Mouse (Mus musculus): Measurements from ENCODE around the gene Stxbp5l. TPM values are rescaled to one million over a fixed set of nuclear protein-coding genes. Genes with fewer than 3 reads are reported as not detected.
"Not testable (repeated sequence)": the region's sequence is repeated elsewhere in the genome, so short reads cannot be mapped to it uniquely, and the experiment has no call there.

Gene Stxbp5l
- polyA plus RNA-seq, 2 experiments from 2014 or later, result 0.52 TPM; not detected in 1

GRCm38 (mm10) chr16:37273681-37274080, 111.1 kb downstream of the Stxbp5l start:
- no peak for ATAC-seq

DNA sequence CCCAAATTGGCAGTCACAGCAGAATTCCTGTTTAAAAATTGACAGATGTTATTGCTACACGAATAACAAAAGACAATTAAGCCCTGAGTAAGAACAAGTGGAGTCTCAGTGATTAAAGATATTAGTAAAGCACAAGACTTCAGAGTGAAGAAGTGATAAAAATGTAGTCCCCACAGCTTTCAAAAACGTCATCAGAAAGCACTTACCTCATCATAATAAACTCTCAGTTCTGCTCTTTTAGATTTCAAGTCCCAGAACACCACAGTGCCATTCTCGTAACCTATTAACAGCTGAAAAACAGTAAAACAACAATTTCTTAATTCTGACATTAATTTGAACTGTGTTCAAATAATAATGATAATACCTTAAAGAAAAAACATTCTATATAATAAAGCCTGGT, 123.1 kb downstream of the Stxbp5l start:
- no peak for ATAC-seq

GRCm38 (mm10) chr16:37219151-37219550, 165.6 kb downstream of the Stxbp5l start:
- ATAC-seq, result no peak

GRCm38 (mm10) chr16:37208783-37209182, 176.0 kb downstream of the Stxbp5l start:
- ATAC-seq, result no peak

DNA sequence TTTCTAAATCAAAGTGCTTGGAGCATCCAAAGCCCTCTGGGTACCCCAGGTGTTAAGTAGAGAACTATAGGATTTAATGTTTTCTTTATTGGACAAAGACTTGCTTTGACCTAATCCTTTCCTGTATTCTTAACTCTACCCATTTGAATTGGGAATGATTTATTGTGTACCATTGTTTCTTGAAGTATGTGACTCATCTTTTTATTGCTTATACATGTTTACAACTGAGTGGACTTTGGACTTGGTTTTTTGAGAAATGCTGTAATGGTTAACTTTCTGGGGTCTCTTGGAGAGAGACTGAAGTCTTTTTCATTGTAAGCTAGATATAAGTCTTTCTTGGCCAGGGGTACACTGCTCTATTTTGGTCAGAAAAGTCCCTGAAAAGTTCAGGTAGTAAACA, 190.6 kb downstream of the Stxbp5l start:
- no peak for ATAC-seq

DNA sequence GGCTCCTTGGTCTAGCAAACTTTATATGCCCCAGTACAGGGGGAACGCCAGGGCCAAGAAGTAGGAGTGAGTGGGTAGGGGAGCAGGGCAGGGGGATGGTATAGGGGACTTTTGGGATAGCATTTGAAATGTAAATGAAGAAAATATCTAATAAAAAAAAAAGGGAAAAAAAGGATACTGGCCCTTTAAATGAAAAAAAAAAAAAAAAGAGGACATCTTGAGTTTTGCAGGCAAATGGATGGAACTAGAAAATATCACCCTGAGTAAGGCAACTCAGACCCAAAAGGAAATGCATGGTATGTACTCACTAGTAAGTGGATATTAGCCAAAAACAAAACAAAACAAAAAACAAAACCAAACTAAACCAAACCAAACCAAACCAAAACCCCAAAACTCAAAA, 259.6 kb downstream of the Stxbp5l start:
- not testable (repeated sequence) for ATAC-seq

DNA sequence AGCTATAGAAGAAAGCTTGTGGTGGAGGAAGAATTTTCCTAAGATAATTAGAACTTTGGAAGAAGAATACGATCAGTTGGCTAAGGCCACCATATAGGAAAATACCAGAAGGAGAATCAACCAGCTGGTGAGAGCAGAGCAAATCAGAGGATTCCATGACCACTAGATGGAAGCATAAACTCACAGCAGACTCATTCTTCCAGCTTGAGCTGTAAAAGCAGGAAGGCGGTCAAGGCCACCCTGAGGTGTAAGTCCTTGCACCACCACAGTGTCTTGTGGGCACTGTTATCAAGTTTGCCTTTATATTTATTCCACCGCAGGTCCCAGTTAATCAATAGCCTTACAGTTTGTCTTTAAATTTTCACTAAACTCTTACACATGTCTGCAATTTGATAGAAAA, 275.5 kb downstream of the Stxbp5l start:
- ATAC-seq, result no peak

DNA sequence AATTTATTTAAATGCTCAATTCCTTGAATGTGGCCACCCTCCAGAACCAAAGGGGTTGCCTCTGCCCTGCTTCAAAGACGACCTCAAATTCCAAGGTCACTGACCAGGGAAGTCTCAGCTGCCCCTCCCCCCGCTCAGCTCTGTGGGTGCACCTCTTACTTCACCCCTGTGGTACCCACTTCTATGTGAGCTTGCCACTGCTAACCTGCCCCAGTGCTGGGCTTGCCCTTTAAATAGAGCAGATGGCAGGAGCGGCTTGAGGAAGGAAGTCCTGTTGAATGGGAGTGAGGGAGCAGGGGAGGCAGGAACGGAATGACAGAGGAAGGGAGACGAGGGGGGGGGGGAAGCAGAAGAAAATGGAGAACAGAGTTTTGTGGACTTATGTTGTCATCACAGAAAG, 276.0 kb downstream of the Stxbp5l start:
- no peak for ATAC-seq

DNA sequence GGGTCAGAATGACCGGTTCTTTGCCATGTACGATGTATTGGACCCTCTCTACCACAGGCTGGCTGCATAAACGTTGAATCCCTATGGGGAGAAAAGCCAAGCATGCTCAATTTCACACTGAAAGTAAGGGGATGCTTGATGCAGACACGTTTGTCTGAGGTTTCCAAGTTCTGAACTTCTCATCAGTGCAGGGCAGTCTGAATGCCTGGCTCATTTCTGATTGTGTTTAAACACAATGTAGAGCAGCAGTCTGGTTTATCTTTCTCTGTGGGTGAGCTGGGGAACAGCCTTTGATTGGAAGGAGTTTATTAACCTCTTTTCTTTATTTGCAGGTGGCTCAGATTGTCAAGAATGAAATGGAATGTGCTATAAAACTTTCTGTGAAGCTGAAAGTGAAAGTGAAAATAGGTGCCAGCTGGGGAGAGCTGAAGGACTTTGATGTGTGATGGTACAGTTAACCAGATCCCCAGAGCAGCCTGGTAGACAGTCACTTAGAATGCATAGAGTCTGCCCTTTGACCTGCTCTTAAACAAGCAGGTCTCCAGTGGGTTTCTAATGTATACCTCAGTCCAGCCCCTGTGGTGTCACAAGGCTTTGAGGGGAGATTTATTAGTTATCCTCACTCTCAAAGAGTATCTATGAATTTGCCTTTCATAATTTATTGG, 290.5 kb downstream of the Stxbp5l start:
- ATAC-seq, result peak; percentile 91

DNA sequence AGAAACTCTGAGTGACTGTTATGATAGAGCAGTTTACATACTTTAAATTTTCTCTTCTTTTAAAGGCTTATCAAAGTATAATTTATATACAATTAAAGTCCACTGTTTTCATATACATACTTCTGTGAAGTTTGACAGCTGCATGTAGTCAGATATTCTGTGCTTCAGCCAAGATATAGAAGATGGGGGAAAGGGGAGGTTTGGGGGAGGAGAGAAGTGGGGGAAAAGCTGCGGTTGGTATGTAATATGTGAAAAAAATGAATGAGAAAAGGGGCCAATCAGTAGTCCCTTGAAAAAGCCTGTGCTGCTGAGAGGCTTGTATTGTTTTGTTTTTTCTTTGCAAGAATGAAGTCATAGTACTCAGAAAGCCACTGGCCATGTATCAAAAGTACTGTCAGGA, 295.1 kb downstream of the Stxbp5l start:
- ATAC-seq, result no peak

DNA sequence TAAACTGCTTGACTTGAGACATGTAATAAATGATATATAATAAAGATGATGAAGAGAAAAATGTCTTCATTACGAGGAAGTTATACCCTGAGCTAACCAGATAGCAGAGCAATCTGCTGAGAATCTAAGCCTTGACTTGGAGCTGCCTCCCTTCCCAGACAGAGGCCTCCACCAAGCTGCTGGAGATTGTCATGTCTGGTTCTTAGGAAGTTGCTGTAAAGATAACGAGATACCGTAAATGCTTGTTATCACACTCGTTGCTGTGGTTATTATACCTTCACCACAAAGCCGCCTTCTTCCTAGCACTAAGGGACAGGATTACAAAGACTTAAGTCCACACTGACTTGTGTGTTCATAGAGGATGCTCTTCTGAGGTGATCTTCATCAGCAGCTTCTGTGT, 312.4 kb downstream of the Stxbp5l start:
- ATAC-seq, result no peak

Other genes with a start within 250 kb of the Stxbp5l start
- gene Gtf2e1, start 154.8 kb upstream of the Stxbp5l start, polyA plus RNA-seq (2017; shearing (Covaris generic)), result 10 to 100 TPM; 10.3 to 12.9 TPM
- 10 to 100 TPM; 10.5 to 13.3 TPM for gene Rabl3, start 154.9 kb upstream of the Stxbp5l start, polyA plus RNA-seq (2017; shearing (Covaris generic))
- gene Hgd, start 195.2 kb upstream of the Stxbp5l start, polyA plus RNA-seq (2017; shearing (Covaris generic)), result not detected